Mouse (Mus musculus): ENCODE measurements around the gene Zfp865.
"Not testable (repeated sequence)": the region's sequence is repeated elsewhere in the genome, so short reads cannot be mapped to it uniquely, and the experiment has no call there.

Gene Zfp865

GRCm38 (mm10) chr7:5020000-5020681 lies at the start of gene Zfp865, which contains the start of gene Ccdc106:
Zfp865 (plus strand) TSS chr7:5020376.
Ccdc106 (plus strand) TSS chr7:5020553.
- peak; percentile 97 for DNase-seq

GRCm38 (mm10) chr7:4971068-4971467 lies 49.1 kb upstream of the Zfp865 start, which contains the start of gene Sbk3:
Sbk3 (minus strand) TSS chr7:4971168.
- DNase-seq: no peak

- no peak for DNase-seq
Observed at GRCm38 (mm10) chr7:4971710-4972109, 48.5 kb upstream of the Zfp865 start.

GRCm38 (mm10) chr7:4972321-4973047 lies 47.7 kb upstream of the Zfp865 start:
- no peak for DNase-seq

- no peak for DNase-seq
Observed at GRCm38 (mm10) chr7:4975455-4975854, 44.7 kb upstream of the Zfp865 start.

- no peak for DNase-seq
Observed at GRCm38 (mm10) chr7:4976832-4977231, 43.3 kb upstream of the Zfp865 start.

GRCm38 (mm10) chr7:4988250-4988649 lies 31.9 kb upstream of the Zfp865 start:
- DNase-seq: no peak

GRCm38 (mm10) chr7:4993347-4993998 lies 26.7 kb upstream of the Zfp865 start:
- DNase-seq: no peak

- no peak for DNase-seq
Observed at GRCm38 (mm10) chr7:4993999-4994788, 26.0 kb upstream of the Zfp865 start.

- no peak for DNase-seq
Observed at GRCm38 (mm10) chr7:4995268-4996002, 24.7 kb upstream of the Zfp865 start.

- DNase-seq: peak; percentile 96
Observed at GRCm38 (mm10) chr7:4996003-4996895, 23.9 kb upstream of the Zfp865 start, which contains the start of gene Zfp579. Zfp579 (minus strand) TSS chr7:4996158.

- no peak for DNase-seq
Observed at GRCm38 (mm10) chr7:4996934-4997333, 23.2 kb upstream of the Zfp865 start.

GRCm38 (mm10) chr7:4999876-5000275 lies 20.3 kb upstream of the Zfp865 start:
- DNase-seq: no peak

GRCm38 (mm10) chr7:5002876-5003275 lies 17.3 kb upstream of the Zfp865 start:
- DNase-seq: not testable (repeated sequence)

GRCm38 (mm10) chr7:5008229-5008628 lies 11.9 kb upstream of the Zfp865 start:
- DNase-seq: no peak

- no peak for DNase-seq
Observed at GRCm38 (mm10) chr7:5012681-5013513, 7.3 kb upstream of the Zfp865 start.

- DNase-seq: peak; percentile 96
Observed at GRCm38 (mm10) chr7:5014251-5015117, 5.7 kb upstream of the Zfp865 start, which contains the start of the genes Zfp524 and Fiz1. Zfp524 (plus strand) TSS chr7:5014415. Fiz1 (minus strand) TSS chr7:5014697.

GRCm38 (mm10) chr7:5015118-5016001 lies 4.8 kb upstream of the Zfp865 start, which contains the start of gene Gm44973:
Gm44973 (plus strand) TSS chr7:5015496.
- peak; percentile 88 for DNase-seq

Measured in cerebellum, adult 8-10 months (tissue).